Mouse (Mus musculus) midbrain, embryonic 15.5 days (tissue): ENCODE measurements around the gene Nolc1. TPM values are rescaled to one million over a fixed set of nuclear protein-coding genes. Genes with fewer than 3 reads are reported as not detected.

ENCODE experiments used
- ATAC-seq: fragments of 200-750 bp; cut with Nextera tagmentation; replicated peaks from 2 replicates; pipeline ENCODE4 v1.8.0; 2017; ENCODE audit warnings: moderate TSS enrichment
- H3K27ac ChIP-seq: fragments of 300-500 bp; sonication (generic); 2 replicates; pipeline ENCODE4 v1.5.1; 2015; ENCODE audit warnings: mild to moderate bottlenecking, inconsistent platforms
- H3K27me3 ChIP-seq: fragments of 300-500 bp; sonication (generic); replicated peaks from 2 replicates; pipeline ENCODE4 v1.6.1; 2015; ENCODE audit warnings: inconsistent platforms
- H3K36me3 ChIP-seq: fragments of 300-500 bp; sonication (generic); replicated peaks from 2 replicates; pipeline ENCODE4 v1.6.1; 2015; ENCODE audit warnings: inconsistent platforms
- H3K4me1 ChIP-seq: fragments of 300-500 bp; sonication (generic); 2 replicates; pipeline ENCODE4 v1.6.1; 2015; ENCODE audit warnings: inconsistent platforms
- H3K4me2 ChIP-seq: fragments of 300-500 bp; sonication (generic); 2 replicates; pipeline ENCODE4 v1.6.1; 2015; ENCODE audit warnings: inconsistent platforms, mild to moderate bottlenecking, moderate library complexity
- H3K4me3 ChIP-seq: fragments of 300-500 bp; sonication (generic); 2 replicates; pipeline ENCODE4 v1.5.1; 2015; ENCODE audit warnings: mild to moderate bottlenecking, inconsistent platforms
- H3K9ac ChIP-seq: fragments of 300-500 bp; sonication (generic); 2 replicates; pipeline ENCODE4 v1.6.1; 2015; ENCODE audit warnings: mild to moderate bottlenecking, inconsistent platforms
- H3K9me3 ChIP-seq: fragments of 300-500 bp; sonication (generic); 2 replicates; pipeline ENCODE4 v1.6.1; 2016; ENCODE audit warnings: inconsistent platforms
- WGBS: fragments of 180-500 bp; shearing (Covaris S2); methylation state at CpG from one replicate; pipeline ENCODE4 v1.1.7; 2015; ENCODE audit warnings: mixed read lengths; 5-methylcytosine and 5-hydroxymethylcytosine counted together
- polyA plus RNA-seq: library from polyadenylated mRNA; unstranded; fragments of >200 nt; fragmentation: Nextera tagmentation; extraction: Ambion mirVana; gene quantifications from 2 replicates; pipeline ENCODE4 v1.2.1, GENCODE M21; 2015

Gene Nolc1
- polyA plus RNA-seq, 1 experiment from 2014 or later = 70.3 TPM

DNA sequence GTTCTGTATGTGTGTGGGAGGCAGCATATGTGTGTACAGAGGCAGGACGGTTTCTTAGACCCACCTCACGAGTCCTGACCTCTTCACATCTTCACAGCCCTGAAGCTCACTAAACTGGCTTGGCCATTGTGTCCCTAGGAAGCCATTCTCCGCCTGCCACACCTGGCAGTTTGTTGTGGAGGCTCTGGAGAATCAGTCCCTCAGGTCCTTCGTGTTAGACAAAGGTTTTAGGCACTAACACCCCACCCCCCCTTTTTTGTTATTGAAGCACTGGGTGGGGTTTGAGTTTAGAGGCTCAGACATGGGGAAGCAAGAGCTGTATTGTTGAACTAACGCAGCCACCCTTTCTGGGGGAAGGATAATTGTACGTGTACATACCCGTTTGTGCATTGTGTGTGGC lies 2.4 kb upstream of the Nolc1 start:
- ATAC-seq = no peak
- H3K9ac ChIP-seq = no peak overlapping the region
- H3K4me2 ChIP-seq = no peak overlapping the region
- H3K4me3 ChIP-seq = no peak overlapping the region
- H3K27ac ChIP-seq = no peak overlapping the region
- H3K27me3 ChIP-seq = no peaks in the 10 kb centered on the region
- 86% methylated on average over 7 of the region's 7 CpGs for WGBS
- H3K36me3 ChIP-seq = peaks cover 4% of the 10 kb centered on the region; the same call in 1 of the 2 replicates
- no peaks in the 10 kb centered on the region for H3K9me3 ChIP-seq
- H3K4me1 ChIP-seq = peaks cover 21% of the 10 kb centered on the region

DNA sequence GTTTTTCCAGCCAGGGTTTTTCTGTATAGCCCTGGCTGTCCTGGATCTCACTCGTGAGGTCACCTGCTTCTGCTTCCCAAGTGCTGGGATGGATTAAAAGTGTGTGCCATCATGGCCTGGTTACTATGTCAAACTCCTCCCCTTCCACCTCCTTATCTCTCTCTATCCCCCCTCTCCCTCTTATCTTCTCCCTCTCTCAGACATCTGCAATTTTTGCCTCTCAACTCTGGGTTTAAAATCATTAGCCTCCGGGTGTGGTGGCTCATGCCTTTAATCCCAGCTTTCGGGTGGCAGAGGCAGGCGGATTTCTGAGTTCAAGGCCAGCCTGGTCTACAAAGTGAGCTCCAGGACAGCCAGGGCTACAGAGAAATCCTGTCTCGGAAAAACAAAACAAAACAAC lies 1.4 kb upstream of the Nolc1 start:
- Histone ChIP-seq H3K27me3 (no peaks in the 10 kb centered on the region), H3K4me3 (no peak overlapping the region), H3K36me3 (peaks cover 4% of the 10 kb centered on the region; the same call in 1 of the 2 replicates), H3K4me1 (peaks cover 21% of the 10 kb centered on the region), H3K9me3 (no peaks in the 10 kb centered on the region), H3K9ac (no peak overlapping the region), H3K4me2 (no peak overlapping the region), H3K27ac (no peak overlapping the region)
- 98% methylated on average over 5 of the region's 5 CpGs for WGBS
- no peak for ATAC-seq

DNA sequence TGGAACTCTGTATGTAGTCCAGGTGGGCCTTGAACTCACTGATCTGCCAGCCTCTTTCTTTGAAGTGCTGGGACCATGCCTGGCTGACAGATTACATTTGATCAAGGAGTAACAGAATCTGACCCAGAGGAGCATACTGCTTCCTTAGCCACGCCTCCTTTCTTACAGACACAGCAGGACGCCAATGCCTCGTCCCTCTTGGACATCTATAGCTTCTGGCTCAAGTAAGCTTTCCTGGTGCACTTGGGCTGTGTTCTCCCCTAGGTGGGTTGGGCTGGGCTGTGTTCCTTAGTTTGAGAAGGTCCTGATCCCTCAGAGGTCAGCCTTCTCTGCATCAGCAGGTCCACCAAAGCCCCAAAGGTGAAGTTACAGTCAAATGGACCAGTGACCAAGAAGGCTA lies 2.9 kb downstream of the Nolc1 start:
- H3K9ac ChIP-seq = no peak overlapping the region
- H3K4me2 ChIP-seq = no peak overlapping the region
- no peaks in the 10 kb centered on the region for H3K27me3 ChIP-seq
- H3K4me3 ChIP-seq = no peak overlapping the region
- H3K36me3 ChIP-seq = peaks cover 37% of the 10 kb centered on the region
- H3K4me1 ChIP-seq = peaks cover 21% of the 10 kb centered on the region
- 52% methylated on average over 3 of the region's 3 CpGs for WGBS
- ATAC-seq = no peak
- H3K27ac ChIP-seq = no peak overlapping the region
- no peaks in the 10 kb centered on the region for H3K9me3 ChIP-seq

- no peak overlapping the region for H3K4me2 ChIP-seq
- ATAC-seq = no peak
- H3K4me1 ChIP-seq = no peaks in the 10 kb centered on the region
- H3K27ac ChIP-seq = no peak overlapping the region
- peaks cover 40% of the 10 kb centered on the region for H3K36me3 ChIP-seq
- 96% methylated on average over 8 of the region's 8 CpGs for WGBS
- no peaks in the 10 kb centered on the region for H3K9me3 ChIP-seq
- H3K9ac ChIP-seq = no peak overlapping the region
- no peak overlapping the region for H3K4me3 ChIP-seq
- no peaks in the 10 kb centered on the region for H3K27me3 ChIP-seq
These were observed 9.5 kb downstream of the Nolc1 start for GRCm38 (mm10) chr19:46085185-46085584.

GRCm38 (mm10) chr19:46086337-46086736 lies 10.7 kb downstream of the Nolc1 start:
- no peak overlapping the region for H3K27ac ChIP-seq
- WGBS = 51% methylated on average over 3 of the region's 3 CpGs
- H3K27me3 ChIP-seq = no peaks in the 10 kb centered on the region
- H3K9me3 ChIP-seq = no peaks in the 10 kb centered on the region
- H3K4me3 ChIP-seq = no peak overlapping the region
- H3K4me1 ChIP-seq = no peaks in the 10 kb centered on the region
- ATAC-seq = no peak
- no peak overlapping the region for H3K4me2 ChIP-seq
- H3K9ac ChIP-seq = no peak overlapping the region
- peaks cover 33% of the 10 kb centered on the region for H3K36me3 ChIP-seq

- no peak for ATAC-seq
- WGBS = 81% methylated on average over 7 of the region's 7 CpGs
- Histone ChIP-seq H3K9me3 (no peaks in the 10 kb centered on the region), H3K9ac (no peak overlapping the region), H3K4me3 (no peak overlapping the region), H3K36me3 (peaks cover 18% of the 10 kb centered on the region), H3K4me2 (no peak overlapping the region), H3K27ac (no peak overlapping the region), H3K27me3 (no peaks in the 10 kb centered on the region), H3K4me1 (no peaks in the 10 kb centered on the region)
These were observed 12.2 kb downstream of the Nolc1 start for GRCm38 (mm10) chr19:46087871-46088270.

DNA sequence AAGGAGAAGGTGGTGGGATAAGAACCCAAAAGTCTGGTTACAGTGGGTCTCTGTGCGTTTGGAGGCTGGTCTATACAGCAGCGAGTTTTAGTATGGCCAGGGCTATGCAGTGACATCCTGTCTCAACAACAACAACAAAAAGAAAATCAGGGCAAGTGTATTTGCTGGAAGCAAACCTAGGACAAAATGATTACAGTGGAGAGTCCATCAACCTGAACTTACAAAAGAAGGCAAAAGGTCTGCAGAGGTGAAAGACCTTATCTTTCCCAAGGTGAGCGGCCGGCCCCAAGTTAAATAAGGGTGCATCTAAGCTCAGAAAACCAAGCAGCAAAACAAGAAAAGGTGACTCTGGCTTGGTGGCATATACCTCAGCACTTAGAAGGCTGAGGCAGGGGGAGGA lies 16.0 kb downstream of the Nolc1 start:
- no peaks in the 10 kb centered on the region for H3K9me3 ChIP-seq
- H3K4me3 ChIP-seq = no peak overlapping the region
- ATAC-seq = no peak
- no peak overlapping the region for H3K4me2 ChIP-seq
- H3K27ac ChIP-seq = no peak overlapping the region
- H3K9ac ChIP-seq = no peak overlapping the region
- H3K27me3 ChIP-seq = no peaks in the 10 kb centered on the region
- no peaks in the 10 kb centered on the region for H3K4me1 ChIP-seq
- 87% methylated on average over 4 of the region's 4 CpGs for WGBS
- no peaks in the 10 kb centered on the region for H3K36me3 ChIP-seq

GRCm38 (mm10) chr19:46094144-46094543 lies 18.5 kb downstream of the Nolc1 start:
- no peak for ATAC-seq
- 91% methylated on average over 2 of the region's 2 CpGs for WGBS
- no peaks in the 10 kb centered on the region for H3K9me3 ChIP-seq

DNA sequence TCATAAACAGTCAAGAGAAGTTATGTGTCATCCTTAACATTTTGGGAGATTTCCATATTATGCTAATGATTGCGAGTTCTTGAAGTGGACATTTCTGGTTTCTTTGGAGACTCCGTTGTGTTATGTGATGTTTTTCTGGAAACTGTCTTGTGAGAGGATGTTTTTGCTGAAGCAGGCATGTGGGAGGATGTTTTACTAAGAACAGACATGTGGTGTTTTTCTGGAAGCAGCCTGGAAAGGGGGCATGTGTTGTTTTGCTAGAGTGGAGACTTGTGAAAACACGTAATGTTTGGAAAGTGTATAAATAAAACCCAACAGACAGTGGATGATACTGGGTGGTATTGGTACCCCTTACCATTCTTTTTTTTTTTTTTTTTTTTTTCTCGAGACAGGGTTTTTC lies 19.6 kb downstream of the Nolc1 start:
- Histone ChIP-seq H3K4me2 (no peak overlapping the region), H3K9me3 (no peaks in the 10 kb centered on the region), H3K27ac (no peak overlapping the region), H3K9ac (no peak overlapping the region), H3K36me3 (no peaks in the 10 kb centered on the region), H3K4me3 (no peak overlapping the region), H3K4me1 (no peaks in the 10 kb centered on the region), H3K27me3 (no peaks in the 10 kb centered on the region)
- 83% methylated on average over 4 of the region's 4 CpGs for WGBS
- ATAC-seq = no peak

More at GRCm38 (mm10) chr19:46094144-46094543, 18.5 kb downstream of the Nolc1 start:
- H3K9ac ChIP-seq = no peak overlapping the region
- H3K27ac ChIP-seq = no peak overlapping the region
- no peak overlapping the region for H3K4me3 ChIP-seq
- no peak overlapping the region for H3K4me2 ChIP-seq
- H3K27me3 ChIP-seq = no peaks in the 10 kb centered on the region
- H3K4me1 ChIP-seq = no peaks in the 10 kb centered on the region
- no peaks in the 10 kb centered on the region for H3K36me3 ChIP-seq

DNA sequence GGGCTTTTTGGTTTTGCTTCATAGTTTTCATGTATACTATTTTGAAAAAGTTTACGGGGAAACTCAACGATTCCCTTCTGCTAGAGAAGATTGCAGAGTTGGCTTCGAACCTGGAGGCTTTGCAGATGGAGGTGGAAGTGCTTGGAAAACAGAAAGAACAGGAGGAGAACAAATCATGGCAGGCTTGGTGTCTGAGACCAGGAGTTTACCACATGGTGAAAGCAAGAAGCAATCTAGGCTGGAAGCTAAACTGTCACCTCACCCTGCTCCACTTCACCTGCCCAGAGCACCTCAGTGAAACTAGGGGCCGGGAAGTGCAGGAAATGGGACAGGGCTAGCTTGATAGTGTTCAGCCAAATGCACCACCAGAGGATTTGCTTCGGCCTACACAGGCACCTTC lies 20.7 kb downstream of the Nolc1 start:
- Histone ChIP-seq H3K4me1 (no peaks in the 10 kb centered on the region), H3K9ac (no peak overlapping the region), H3K9me3 (no peaks in the 10 kb centered on the region), H3K36me3 (no peaks in the 10 kb centered on the region), H3K27ac (no peak overlapping the region), H3K4me3 (no peak overlapping the region), H3K4me2 (no peak overlapping the region), H3K27me3 (no peaks in the 10 kb centered on the region)
- 82% methylated on average over 5 of the region's 5 CpGs for WGBS
- no peak for ATAC-seq

GRCm38 (mm10) chr19:46099561-46099960 lies 23.9 kb downstream of the Nolc1 start:
- Histone ChIP-seq H3K9me3 (no peaks in the 10 kb centered on the region), H3K4me2 (no peak overlapping the region), H3K36me3 (no peaks in the 10 kb centered on the region), H3K4me1 (no peaks in the 10 kb centered on the region), H3K4me3 (no peak overlapping the region), H3K27me3 (no peaks in the 10 kb centered on the region), H3K9ac (no peak overlapping the region), H3K27ac (no peak overlapping the region)
- 93% methylated on average over 3 of the region's 3 CpGs for WGBS
- no peak for ATAC-seq

DNA sequence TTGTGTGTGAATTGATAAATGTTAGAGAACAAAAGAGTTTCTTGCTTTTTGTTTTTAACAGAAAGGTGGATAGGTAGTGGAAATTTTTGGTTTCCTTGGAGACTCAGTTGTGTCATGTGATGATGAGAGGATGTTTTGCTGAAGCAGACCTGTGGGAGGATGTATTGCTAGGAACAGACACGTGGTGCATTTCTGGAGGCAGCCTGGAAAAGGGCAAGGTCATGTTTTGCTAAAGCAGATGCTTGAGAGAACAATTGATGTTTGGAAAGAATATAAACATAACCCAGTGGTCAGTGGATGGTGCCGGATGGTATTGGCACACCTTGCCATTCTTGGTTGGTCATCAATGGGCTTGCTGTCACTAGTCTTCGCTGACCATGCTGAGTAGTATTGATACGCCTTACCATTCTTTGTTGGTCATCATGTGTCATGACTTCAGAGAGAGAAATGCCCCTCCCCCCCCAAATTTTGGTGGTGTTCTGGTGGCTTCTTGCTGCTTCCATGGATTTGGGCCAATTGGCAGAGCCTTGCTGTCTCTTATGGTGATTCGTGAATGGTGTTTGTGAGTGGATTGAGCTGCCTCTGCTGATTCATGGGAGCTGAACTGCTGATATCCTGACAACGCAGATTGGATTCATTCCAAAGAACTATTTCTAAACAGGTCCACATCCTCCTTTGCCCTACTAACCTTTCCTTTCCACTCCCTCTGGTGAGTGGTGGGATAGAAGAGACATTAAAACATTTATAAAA lies 27.9 kb downstream of the Nolc1 start:
- ATAC-seq = no peak

DNA sequence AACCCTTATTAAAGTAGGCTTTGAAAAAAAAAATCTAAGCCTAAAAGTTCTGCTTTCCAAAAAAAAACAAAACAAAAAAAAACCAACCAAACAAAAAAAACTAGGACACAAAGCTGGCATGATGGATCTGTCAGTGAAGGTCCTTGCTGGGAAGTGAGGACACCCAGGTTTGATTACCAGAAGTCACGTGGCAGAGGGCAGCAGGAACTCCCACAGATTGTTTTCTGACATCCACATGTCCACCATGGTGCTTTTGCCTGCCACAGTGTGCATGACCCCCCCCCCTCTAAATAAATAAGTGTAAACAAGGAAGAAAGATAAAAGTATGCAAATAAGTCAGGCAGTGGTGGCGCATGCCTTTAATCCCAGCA lies 28.5 kb downstream of the Nolc1 start:
- no peak overlapping the region for H3K4me3 ChIP-seq
- no peak overlapping the region for H3K4me2 ChIP-seq
- 77% methylated on average over 2 of the region's 2 CpGs for WGBS
- H3K27me3 ChIP-seq = no peaks in the 10 kb centered on the region
- H3K9ac ChIP-seq = no peak overlapping the region
- ATAC-seq = no peak
- H3K4me1 ChIP-seq = no peaks in the 10 kb centered on the region
- H3K27ac ChIP-seq = no peak overlapping the region
- H3K36me3 ChIP-seq = no peaks in the 10 kb centered on the region
- no peaks in the 10 kb centered on the region for H3K9me3 ChIP-seq

More for the DNA sequence above, 27.9 kb downstream of the Nolc1 start:
- 84% methylated on average over 6 of the region's 6 CpGs for WGBS
- Histone ChIP-seq H3K36me3 (no peaks in the 10 kb centered on the region), H3K9me3 (no peaks in the 10 kb centered on the region), H3K27ac (no peak overlapping the region), H3K27me3 (no peaks in the 10 kb centered on the region), H3K9ac (no peak overlapping the region), H3K4me3 (no peak overlapping the region), H3K4me2 (no peak overlapping the region), H3K4me1 (no peaks in the 10 kb centered on the region)
